Mouse (Mus musculus): Measurements from ENCODE around the gene Ccdc155. TPM values are rescaled to one million over a fixed set of nuclear protein-coding genes. Genes with fewer than 3 reads are reported as not detected.

Ccdc155 gene
- polyA plus RNA-seq (2012; fragmentation: generic; extraction: Trizol) = not detected
- long read RNA-seq, experiment 1 = 0 reads
- long read RNA-seq, experiment 2 = 0 reads

GRCm38 (mm10) chr7:45204380-45205143 lies at the start of gene Ccdc155:
Ccdc155 (minus strand) TSS chr7:45204892.
- H3K27me3 ChIP-seq (ENCODE audit: control insufficient read depth, insufficient read depth, insufficient read length) = peaks cover 9% of the 10 kb centered on the region
- H3K79me3 ChIP-seq (ENCODE audit: low read depth) = no peaks in the 10 kb centered on the region
- no peak for TF ChIP-seq CEBPB (IDR thresholded peaks at IDR 0.05; ENCODE audit: low read depth)
- TF ChIP-seq FOSL1 (IDR thresholded peaks at IDR 0.05; ENCODE audit: insufficient read depth, low read length, poor library complexity, severe bottlenecking) = no peak
- TF ChIP-seq USF1 (IDR thresholded peaks at IDR 0.05; ENCODE audit: low read depth) = no peak
- TF ChIP-seq MAX (IDR thresholded peaks at IDR 0.05) = no peak
- no peak for TF ChIP-seq CTCF (IDR thresholded peaks at IDR 0.05; ENCODE audit: control insufficient read depth, insufficient read depth, insufficient read length)
- no peak for TF ChIP-seq MYOD1 (IDR thresholded peaks at IDR 0.05; ENCODE audit: control insufficient read depth, insufficient read length, low read depth)
- TF ChIP-seq MYOG (IDR thresholded peaks at IDR 0.05; ENCODE audit: control insufficient read depth, extremely low read depth, insufficient read length) = no peak
- no peaks in the 10 kb centered on the region for H3K36me3 ChIP-seq (ENCODE audit: control insufficient read depth, insufficient read depth)
- no peaks in the 10 kb centered on the region for H3K79me2 ChIP-seq (ENCODE audit: control insufficient read depth, insufficient read depth)
- H3ac ChIP-seq (ENCODE audit: control insufficient read depth, insufficient read length, low read depth) = no peak within 1 kb of the TSS
- H3K4me3 ChIP-seq (ENCODE audit: insufficient read depth, poor library complexity, severe bottlenecking) = no peak within 1 kb of the TSS

- no peaks in the 10 kb centered on the region for H3K79me2 ChIP-seq (ENCODE audit: control insufficient read depth, insufficient read depth)
- no peak overlapping the region for H3ac ChIP-seq (ENCODE audit: control insufficient read depth, insufficient read length, low read depth)
- H3K79me3 ChIP-seq (ENCODE audit: low read depth) = no peaks in the 10 kb centered on the region
- TF ChIP-seq MYOG (IDR thresholded peaks at IDR 0.05; ENCODE audit: control insufficient read depth, extremely low read depth, insufficient read length) (no peak), CEBPB (IDR thresholded peaks at IDR 0.05; ENCODE audit: low read depth) (no peak), MAX (IDR thresholded peaks at IDR 0.05) (no peak), USF1 (IDR thresholded peaks at IDR 0.05; ENCODE audit: low read depth) (no peak), FOSL1 (IDR thresholded peaks at IDR 0.05; ENCODE audit: insufficient read depth, low read length, poor library complexity, severe bottlenecking) (no peak), CTCF (IDR thresholded peaks at IDR 0.05; ENCODE audit: control insufficient read depth, insufficient read depth, insufficient read length) (no peak), MYOD1 (IDR thresholded peaks at IDR 0.05; ENCODE audit: control insufficient read depth, insufficient read length, low read depth) (no peak)
- no peak overlapping the region for H3K4me3 ChIP-seq (ENCODE audit: insufficient read depth, poor library complexity, severe bottlenecking)
- H3K27me3 ChIP-seq (ENCODE audit: control insufficient read depth, insufficient read depth, insufficient read length) = peaks cover 29% of the 10 kb centered on the region
- no peaks in the 10 kb centered on the region for H3K36me3 ChIP-seq (ENCODE audit: control insufficient read depth, insufficient read depth)
These were observed 49.1 kb upstream of the Ccdc155 start for GRCm38 (mm10) chr7:45253806-45254205.

GRCm38 (mm10) chr7:45247666-45248065 lies 43.0 kb upstream of the Ccdc155 start:
- H3K79me3 ChIP-seq (ENCODE audit: low read depth) = no peaks in the 10 kb centered on the region

GRCm38 (mm10) chr7:45241389-45241749 lies 36.7 kb upstream of the Ccdc155 start:
- Histone ChIP-seq H3ac (ENCODE audit: control insufficient read depth, insufficient read length, low read depth) (no peak overlapping the region), H3K36me3 (ENCODE audit: control insufficient read depth, insufficient read depth) (no peaks in the 10 kb centered on the region), H3K4me3 (ENCODE audit: insufficient read depth, poor library complexity, severe bottlenecking) (no peak overlapping the region), H3K79me3 (ENCODE audit: low read depth) (no peaks in the 10 kb centered on the region), H3K27me3 (ENCODE audit: control insufficient read depth, insufficient read depth, insufficient read length) (peaks cover 8% of the 10 kb centered on the region), H3K79me2 (ENCODE audit: control insufficient read depth, insufficient read depth) (no peaks in the 10 kb centered on the region)
- TF ChIP-seq USF1 (IDR thresholded peaks at IDR 0.05; ENCODE audit: low read depth) = no peak
- TF ChIP-seq CTCF (IDR thresholded peaks at IDR 0.05; ENCODE audit: control insufficient read depth, insufficient read depth, insufficient read length) = no peak
- TF ChIP-seq MYOG (IDR thresholded peaks at IDR 0.05; ENCODE audit: control insufficient read depth, extremely low read depth, insufficient read length) = no peak
- no peak for TF ChIP-seq MYOD1 (IDR thresholded peaks at IDR 0.05; ENCODE audit: control insufficient read depth, insufficient read length, low read depth)

More at GRCm38 (mm10) chr7:45247666-45248065, 43.0 kb upstream of the Ccdc155 start:
- no peak overlapping the region for H3ac ChIP-seq (ENCODE audit: control insufficient read depth, insufficient read length, low read depth)
- H3K4me3 ChIP-seq (ENCODE audit: insufficient read depth, poor library complexity, severe bottlenecking) = no peak overlapping the region
- H3K27me3 ChIP-seq (ENCODE audit: control insufficient read depth, insufficient read depth, insufficient read length) = peaks cover 2% of the 10 kb centered on the region
- H3K79me2 ChIP-seq (ENCODE audit: control insufficient read depth, insufficient read depth) = no peaks in the 10 kb centered on the region
- no peaks in the 10 kb centered on the region for H3K36me3 ChIP-seq (ENCODE audit: control insufficient read depth, insufficient read depth)
- TF ChIP-seq CEBPB (IDR thresholded peaks at IDR 0.05; ENCODE audit: low read depth) = no peak
- no peak for TF ChIP-seq CTCF (IDR thresholded peaks at IDR 0.05; ENCODE audit: control insufficient read depth, insufficient read depth, insufficient read length)
- no peak for TF ChIP-seq MAX (IDR thresholded peaks at IDR 0.05)
- TF ChIP-seq MYOD1 (IDR thresholded peaks at IDR 0.05; ENCODE audit: control insufficient read depth, insufficient read length, low read depth) = no peak
- TF ChIP-seq MYOG (IDR thresholded peaks at IDR 0.05; ENCODE audit: control insufficient read depth, extremely low read depth, insufficient read length) = no peak
- no peak for TF ChIP-seq FOSL1 (IDR thresholded peaks at IDR 0.05; ENCODE audit: insufficient read depth, low read length, poor library complexity, severe bottlenecking)
- TF ChIP-seq USF1 (IDR thresholded peaks at IDR 0.05; ENCODE audit: low read depth) = no peak

GRCm38 (mm10) chr7:45240633-45241388 lies 36.1 kb upstream of the Ccdc155 start, which contains the start of gene Slc6a16:
Slc6a16 (plus strand) TSS chr7:45241085.
- no peak within 1 kb of the TSS for H3ac ChIP-seq (ENCODE audit: control insufficient read depth, insufficient read length, low read depth)
- TF ChIP-seq MYOD1 (IDR thresholded peaks at IDR 0.05; ENCODE audit: control insufficient read depth, insufficient read length, low read depth) (no peak), USF1 (IDR thresholded peaks at IDR 0.05; ENCODE audit: low read depth) (no peak), CEBPB (IDR thresholded peaks at IDR 0.05; ENCODE audit: low read depth) (no peak), MYOG (IDR thresholded peaks at IDR 0.05; ENCODE audit: control insufficient read depth, extremely low read depth, insufficient read length) (no peak), FOSL1 (IDR thresholded peaks at IDR 0.05; ENCODE audit: insufficient read depth, low read length, poor library complexity, severe bottlenecking) (no peak), CTCF (IDR thresholded peaks at IDR 0.05; ENCODE audit: control insufficient read depth, insufficient read depth, insufficient read length) (no peak), MAX (IDR thresholded peaks at IDR 0.05) (no peak)
- no peaks in the 10 kb centered on the region for H3K36me3 ChIP-seq (ENCODE audit: control insufficient read depth, insufficient read depth)
- H3K79me3 ChIP-seq (ENCODE audit: low read depth) = no peaks in the 10 kb centered on the region
- H3K27me3 ChIP-seq (ENCODE audit: control insufficient read depth, insufficient read depth, insufficient read length) = peaks cover 8% of the 10 kb centered on the region
- no peak within 1 kb of the TSS for H3K4me3 ChIP-seq (ENCODE audit: insufficient read depth, poor library complexity, severe bottlenecking)
- no peaks in the 10 kb centered on the region for H3K79me2 ChIP-seq (ENCODE audit: control insufficient read depth, insufficient read depth)

Measured in C2C12 (cell line).